Mouse (Mus musculus) liver, embryonic 14.5 days (tissue): Measurements from ENCODE around the gene Tex21.

Experiments used
- CTCF ChIP-seq: IDR thresholded peaks from 2 replicates; pipeline ENCODE4 v1.5.1; 2016; ENCODE audit warnings: antibody characterized with exemption, low read depth, control low read depth
- EP300 ChIP-seq: IDR thresholded peaks from 2 replicates; pipeline ENCODE4 v1.6.1; 2016; ENCODE audit warnings: antibody characterized with exemption, low read depth

DNA sequence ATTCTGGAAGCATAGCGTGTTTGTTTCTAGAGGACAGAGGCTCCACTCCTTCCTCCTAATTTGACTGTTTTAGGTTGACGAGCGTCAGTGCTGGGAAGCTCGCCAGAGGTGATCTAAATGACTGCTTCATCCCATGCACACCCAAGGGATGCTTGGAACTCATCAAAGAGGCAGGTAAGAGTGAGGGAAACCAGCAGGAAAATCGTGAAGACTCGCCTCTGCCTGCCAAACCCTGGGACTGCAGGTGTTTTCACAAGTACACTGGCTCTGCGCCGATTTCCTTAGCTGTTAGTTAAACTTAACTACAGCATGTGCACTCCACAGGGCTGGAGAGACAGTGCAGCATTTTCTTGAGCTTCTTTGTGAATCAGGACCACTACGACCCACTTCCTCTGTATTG lies 34.0 kb upstream of the Tex21 start:
- TF ChIP-seq CTCF: no peak
- no peak for TF ChIP-seq EP300
